Mouse (Mus musculus): ENCODE data around the gene Hist1h1a.

Gene Hist1h1a

DNA sequence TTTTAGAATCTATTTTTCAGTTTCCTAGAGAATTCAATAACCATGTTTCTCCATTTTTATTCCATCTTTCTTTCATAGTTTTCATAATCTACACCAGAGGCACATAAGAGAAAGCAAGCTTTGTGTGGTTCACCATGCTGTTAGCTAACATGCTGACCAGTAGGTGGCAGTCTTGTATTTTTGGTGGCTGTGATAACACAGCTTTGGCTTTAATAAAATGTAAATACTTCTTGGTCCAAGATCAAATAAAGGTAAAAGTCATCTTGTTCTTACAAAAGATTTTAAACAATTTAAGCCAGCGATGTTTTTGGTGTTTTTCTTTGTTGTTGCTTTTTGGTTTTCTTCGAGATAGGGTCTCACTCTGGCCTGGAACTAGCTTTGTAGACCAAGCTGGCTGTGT lies 29.1 kb downstream of the Hist1h1a start:
- in situ Hi-C loops (cut with MboI, MseI) = loop anchor here in 1 of 2 experiments (10.0 kb wide), 1 partner anchor 502 kb away; no protein-coding TSS in a partner anchor

DNA sequence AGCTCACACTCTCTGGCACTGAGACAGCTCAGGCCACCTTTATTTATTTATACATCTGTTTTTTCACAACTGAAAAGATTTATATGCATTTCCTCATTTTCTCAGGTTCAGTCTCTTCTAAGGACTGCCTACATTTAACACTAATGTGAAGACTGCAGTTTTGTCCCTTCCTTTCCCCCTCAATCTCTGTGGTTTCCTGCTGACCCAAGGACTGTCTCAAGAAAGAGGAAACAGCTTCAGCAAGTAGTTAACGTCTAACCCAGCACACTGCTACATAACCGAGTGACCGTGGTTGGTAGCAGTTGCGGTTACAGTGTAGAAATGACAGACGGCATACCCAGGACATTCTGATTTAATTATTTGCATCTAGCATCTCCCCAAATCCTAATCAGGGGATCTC lies 35.9 kb downstream of the Hist1h1a start:
- in situ Hi-C loops (cut with MboI, MseI) = loop anchor here in 1 of 2 experiments (10.0 kb wide), 1 partner anchor 495 kb away; no protein-coding TSS in a partner anchor

DNA sequence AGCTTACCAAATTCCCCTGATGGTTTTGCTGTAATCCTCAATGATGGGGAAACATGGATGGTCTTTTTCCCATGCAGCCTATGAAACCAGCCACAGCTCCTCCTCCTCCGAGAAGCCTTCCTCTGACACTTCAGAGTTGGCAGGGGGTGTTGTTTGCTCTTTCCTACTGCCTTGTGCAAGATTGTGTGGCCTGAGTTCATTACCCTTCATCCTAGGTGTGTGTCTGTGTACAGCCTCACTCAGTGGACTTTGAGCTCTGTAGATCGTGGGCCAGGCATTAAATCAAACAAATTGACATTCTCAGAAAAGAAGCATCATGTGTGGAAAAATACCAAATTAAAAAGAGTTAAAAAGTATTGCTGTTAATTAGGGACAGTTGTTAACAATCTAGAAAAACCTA lies 41.1 kb downstream of the Hist1h1a start:
- in situ Hi-C loops (cut with MboI, MseI) = loop anchor here in 1 of 2 experiments (10.0 kb wide), 1 partner anchor 470 kb away; no protein-coding TSS in a partner anchor

DNA sequence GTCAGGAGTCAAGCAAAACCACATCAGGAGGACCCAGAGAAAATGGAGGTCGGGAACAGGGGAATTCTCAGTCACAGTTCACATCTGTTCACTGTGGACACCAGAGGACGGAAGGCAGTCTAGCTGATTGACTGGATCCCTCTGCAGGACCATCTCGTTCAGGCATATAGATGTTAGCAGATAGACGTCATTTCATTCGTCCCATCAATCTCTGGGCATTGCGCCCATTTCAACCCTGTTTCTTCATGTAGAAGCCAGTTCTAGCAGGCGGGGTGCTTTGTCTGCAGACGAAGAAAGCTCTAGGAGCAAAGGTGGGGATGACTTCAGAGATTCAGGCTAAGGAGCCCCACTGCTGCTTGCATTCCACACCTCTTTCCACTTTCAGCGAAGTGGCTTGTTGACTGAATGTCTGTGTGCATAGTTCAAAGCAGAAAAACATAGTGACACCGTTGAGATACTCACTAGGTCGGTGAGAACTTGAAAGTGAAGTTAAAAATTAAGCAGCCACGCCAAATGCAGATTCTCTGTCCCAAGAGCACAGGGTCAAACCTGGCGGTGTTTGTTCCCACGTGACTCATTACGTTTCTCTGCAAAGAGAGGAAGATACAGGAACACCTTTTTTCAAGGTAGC lies 43.1 kb downstream of the Hist1h1a start, which contains the start of gene Slc17a2:
Slc17a2 (plus strand) TSS at position 572 of the 631 bp plus-strand sequence.
- in situ Hi-C loops (cut with MboI, MseI) = loop anchor here in 1 of 2 experiments (10.0 kb wide), 1 partner anchor 468 kb away; no protein-coding TSS in a partner anchor

Measured in T-helper 17 cell (primary cell).